Mouse (Mus musculus) kidney, adult 8-10 months (tissue): Measurements from ENCODE around the gene Mecom.
"Not testable (repeated sequence)": the region's sequence is repeated elsewhere in the genome, so short reads cannot be mapped to it uniquely, and the experiment has no call there.

ENCODE experiments used
- DNase-seq, 2 experiments: peaks; one replicate each; pipeline ENCODE4 v3.0.0; 2022

Mecom gene

GRCm38 (mm10) chr3:30547908-30548307 lies at the start of gene Mecom:
Mecom (minus strand) TSS chr3:30548008.
- no peak for DNase-seq

- no peak for DNase-seq
Observed at GRCm38 (mm10) chr3:30597271-30597670, 49.5 kb upstream of the Mecom start.

- DNase-seq = peak; percentile 38 to 49
Observed at GRCm38 (mm10) chr3:30595111-30595832, 47.5 kb upstream of the Mecom start.

- peak in 1 of 2 experiments; percentile 46 for DNase-seq
Observed at GRCm38 (mm10) chr3:30593719-30594485, 46.1 kb upstream of the Mecom start.

GRCm38 (mm10) chr3:30592418-30592853 lies 44.6 kb upstream of the Mecom start:
- peak; percentile 80 to 87 for DNase-seq

GRCm38 (mm10) chr3:30588865-30589264 lies 41.1 kb upstream of the Mecom start:
- DNase-seq = no peak

GRCm38 (mm10) chr3:30573549-30573948 lies 25.7 kb upstream of the Mecom start:
- no peak for DNase-seq

- DNase-seq = not testable (repeated sequence)
Observed at GRCm38 (mm10) chr3:30566333-30566732, 18.5 kb upstream of the Mecom start.

- DNase-seq = no peak
Observed at GRCm38 (mm10) chr3:30560677-30561314, 13.0 kb upstream of the Mecom start.

- DNase-seq = peak; percentile 19 to 28
Observed at GRCm38 (mm10) chr3:30553741-30554140, 5.9 kb upstream of the Mecom start.

- DNase-seq = peak in 1 of 2 experiments; percentile 3
Observed at GRCm38 (mm10) chr3:30550218-30550617, 2.4 kb upstream of the Mecom start.

GRCm38 (mm10) chr3:30548928-30549327 lies 1.1 kb upstream of the Mecom start:
- DNase-seq = no peak

- DNase-seq = peak in 1 of 2 experiments; percentile 2
Observed at GRCm38 (mm10) chr3:30546831-30547369, 908 bp downstream of the Mecom start.

- DNase-seq = no peak
Observed at GRCm38 (mm10) chr3:30546366-30546765, 1.4 kb downstream of the Mecom start.

- DNase-seq = no peak
Observed at GRCm38 (mm10) chr3:30545246-30545645, 2.6 kb downstream of the Mecom start.

GRCm38 (mm10) chr3:30544305-30544704 lies 3.5 kb downstream of the Mecom start:
- DNase-seq = no peak

- DNase-seq = no peak
Observed at GRCm38 (mm10) chr3:30535821-30536220, 12.0 kb downstream of the Mecom start.

GRCm38 (mm10) chr3:30520751-30521150 lies 27.1 kb downstream of the Mecom start:
- DNase-seq = not testable (repeated sequence)

- no peak for DNase-seq
Observed at GRCm38 (mm10) chr3:30519425-30519824, 28.4 kb downstream of the Mecom start.

GRCm38 (mm10) chr3:30515795-30516170 lies 32.0 kb downstream of the Mecom start:
- DNase-seq = no peak

- peak; percentile 67 to 69 for DNase-seq
Observed at GRCm38 (mm10) chr3:30514901-30515794, 32.7 kb downstream of the Mecom start.
